Mouse (Mus musculus) NIH3T3 (cell line): ENCODE data around the gene Map4k1.

Source experiments
- DNase-seq: peaks from one replicate; pipeline ENCODE4 v3.0.0-alpha.2; 2012; ENCODE audit warnings: low read depth

Map4k1 gene

DNA sequence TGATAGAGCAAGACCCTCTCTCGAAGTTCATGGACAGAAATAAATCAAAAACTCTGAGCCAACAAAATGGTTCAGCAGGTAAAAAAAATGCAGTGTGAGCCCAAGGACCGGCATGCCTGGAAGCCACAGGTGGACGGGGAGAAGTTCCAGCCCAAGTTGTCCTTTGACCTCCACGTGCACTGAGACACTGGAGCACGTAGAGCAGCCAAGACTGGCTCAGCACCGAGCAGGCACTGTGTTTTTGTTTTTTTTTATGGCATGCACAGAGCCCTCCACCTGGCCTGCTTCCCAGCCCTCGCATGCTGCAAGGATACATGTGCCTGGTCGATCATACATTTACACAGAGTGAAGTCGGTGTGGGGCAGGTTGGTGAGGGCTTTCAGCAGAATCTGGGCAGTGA, 4.3 kb upstream of the Map4k1 start:
- DNase-seq, result no peak

DNA sequence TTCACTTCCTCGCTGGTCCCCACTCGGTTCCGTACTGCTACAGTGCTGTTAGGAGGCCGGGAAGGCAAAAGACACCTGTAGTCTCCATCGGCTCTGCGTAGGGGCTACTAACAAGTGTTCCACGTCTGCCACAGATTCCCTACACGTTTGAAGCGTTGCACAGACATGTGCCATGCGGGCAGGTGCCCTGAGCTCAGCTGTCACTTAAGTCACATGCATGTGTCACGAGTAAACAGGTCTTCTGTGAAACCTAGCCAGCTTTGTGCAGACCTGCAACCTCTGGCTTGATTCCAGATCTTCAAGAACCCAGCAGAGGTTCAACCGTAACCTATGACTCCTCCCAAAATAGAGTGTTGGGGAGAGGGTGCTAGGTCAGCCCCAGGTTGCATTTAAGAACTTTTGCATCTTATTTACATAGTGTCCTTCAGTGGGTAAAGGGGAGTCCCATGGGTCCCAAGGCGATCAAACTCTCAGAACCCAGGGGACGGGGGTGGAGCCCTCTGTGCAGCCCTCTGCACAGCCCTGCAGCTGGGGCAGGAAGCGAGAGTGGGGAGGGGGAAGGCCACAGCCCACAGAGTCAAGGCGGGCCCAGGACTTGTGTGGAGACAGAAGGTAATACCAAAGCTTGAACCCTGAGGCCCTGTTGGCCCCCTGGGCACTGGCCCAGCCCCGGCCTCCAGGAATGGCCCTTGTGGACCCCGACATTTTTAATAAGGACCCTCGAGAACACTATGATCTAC, 594 bp downstream of the Map4k1 start:
- no peak for DNase-seq

DNA sequence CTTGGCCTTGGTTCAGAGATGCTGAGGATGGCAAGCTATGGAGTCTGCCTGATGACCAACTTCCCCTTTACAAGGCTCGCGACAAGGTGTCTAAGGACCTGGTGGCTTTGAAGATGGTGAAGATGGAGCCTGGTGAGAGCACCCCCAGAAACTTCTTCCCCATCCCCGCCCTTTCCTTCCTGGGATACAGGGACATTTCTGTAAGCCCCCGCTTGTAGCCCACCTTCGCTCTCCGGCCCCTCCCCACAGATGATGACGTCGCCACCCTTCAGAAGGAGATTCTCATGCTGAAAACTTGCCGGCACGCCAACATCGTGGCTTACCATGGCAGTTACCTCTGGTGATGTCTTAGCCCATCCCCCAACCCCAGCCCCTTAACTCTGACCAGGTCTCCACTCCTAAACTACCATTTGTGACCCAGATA, 1.3 kb downstream of the Map4k1 start:
- DNase-seq, result no peak

DNA sequence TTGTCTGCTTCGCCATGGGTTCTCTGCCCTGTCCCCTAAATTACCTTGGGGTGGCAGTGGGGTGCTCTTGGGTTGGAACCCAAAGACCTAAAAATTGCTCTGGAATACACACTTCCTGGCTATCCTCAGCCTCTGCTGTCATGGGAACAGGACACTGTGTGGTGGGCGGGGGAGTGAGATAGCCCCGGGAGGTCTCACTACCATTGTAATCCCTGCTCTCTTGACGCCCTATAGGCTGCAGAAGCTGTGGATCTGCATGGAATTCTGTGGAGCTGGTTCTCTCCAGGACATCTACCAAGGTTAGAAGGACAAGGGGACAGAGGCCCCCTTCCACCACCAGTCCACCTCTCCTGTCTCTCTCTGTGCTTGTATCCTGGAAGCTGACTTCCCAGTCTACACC, 2.0 kb downstream of the Map4k1 start:
- DNase-seq, result no peak

DNA sequence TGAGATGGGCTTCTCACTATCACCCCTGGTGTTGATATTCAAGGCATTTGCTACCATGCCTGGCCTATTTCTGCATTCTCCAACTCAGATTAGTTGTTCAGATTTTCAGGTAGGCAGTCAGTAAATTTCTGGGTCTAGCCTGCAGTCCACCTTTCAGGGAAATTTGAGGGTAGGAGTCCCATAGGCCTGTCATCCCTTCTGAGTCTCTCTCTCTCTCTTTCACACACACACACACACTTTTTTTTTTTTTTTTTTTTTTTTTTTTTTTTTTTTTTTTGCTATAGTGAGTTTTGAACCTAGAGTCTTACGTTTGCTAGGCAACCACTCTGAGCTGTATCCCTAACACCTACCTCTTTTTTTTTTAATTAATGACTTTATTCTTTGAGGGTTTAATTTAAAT, 2.6 kb downstream of the Map4k1 start:
- DNase-seq, result no peak

DNA sequence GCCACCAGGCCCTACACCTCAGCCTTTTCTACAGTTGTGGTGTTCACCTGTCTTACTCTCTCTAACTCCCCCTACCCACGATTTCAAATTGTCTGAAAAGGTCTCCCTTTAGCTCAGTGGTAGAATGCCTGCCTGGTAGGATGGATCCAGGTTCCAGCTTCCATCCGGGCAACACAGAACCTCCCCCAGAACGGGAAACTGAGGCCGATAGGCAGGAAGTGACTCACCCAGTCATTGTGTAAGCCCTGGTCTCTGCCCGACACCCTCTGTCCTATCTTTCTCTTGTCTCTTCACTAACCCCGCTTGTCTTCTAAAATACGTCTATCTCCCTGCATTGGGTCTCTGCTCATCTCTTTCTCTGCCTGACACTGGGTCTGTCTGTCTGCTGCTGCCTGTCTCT, 3.4 kb downstream of the Map4k1 start:
- DNase-seq, result no peak

DNA sequence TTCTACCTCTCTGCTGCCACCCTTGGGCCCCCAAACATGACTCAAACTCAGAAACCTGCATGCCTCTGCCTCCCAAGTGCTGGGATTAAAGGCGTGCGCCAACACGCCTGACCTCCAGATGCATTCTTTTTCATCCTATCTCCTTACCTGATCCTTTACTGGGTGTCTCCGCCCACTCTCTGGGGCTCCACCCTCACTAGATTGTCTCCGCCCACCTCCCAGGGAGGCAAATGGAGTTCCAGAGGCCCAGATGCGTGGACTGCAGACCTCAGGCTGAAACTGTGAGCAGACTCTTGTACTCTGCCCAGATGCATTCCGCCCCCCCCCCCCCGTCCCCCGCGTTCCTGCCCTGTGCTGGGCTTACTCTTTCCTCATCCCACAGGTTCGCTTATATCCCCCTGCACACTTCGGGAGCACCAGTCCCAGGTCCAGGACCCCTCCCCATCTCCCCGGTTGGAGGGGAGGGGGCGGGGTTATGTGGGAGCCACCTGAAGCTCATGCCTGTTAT, 9.0 kb downstream of the Map4k1 start:
- no peak for DNase-seq

DNA sequence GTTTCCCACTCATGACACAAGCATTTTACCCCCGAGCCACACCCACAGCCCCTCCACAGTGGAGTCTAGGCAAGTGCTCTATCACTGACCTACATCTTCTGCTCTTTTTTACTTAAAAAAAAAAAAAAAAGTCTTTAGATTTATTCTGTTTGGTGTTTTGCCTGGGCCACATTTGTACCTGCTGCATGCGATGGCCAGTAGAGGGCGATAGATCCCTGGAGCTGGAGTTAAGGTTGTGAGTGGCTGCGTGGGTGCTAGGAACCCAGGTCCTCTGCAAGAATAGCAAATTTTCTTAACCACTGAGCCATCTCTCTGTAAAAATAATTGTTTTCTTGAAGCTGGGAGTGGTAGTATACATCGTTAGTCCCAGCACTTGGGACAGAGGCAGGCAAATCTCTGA, 9.8 kb downstream of the Map4k1 start:
- peak; percentile 37 for DNase-seq

DNA sequence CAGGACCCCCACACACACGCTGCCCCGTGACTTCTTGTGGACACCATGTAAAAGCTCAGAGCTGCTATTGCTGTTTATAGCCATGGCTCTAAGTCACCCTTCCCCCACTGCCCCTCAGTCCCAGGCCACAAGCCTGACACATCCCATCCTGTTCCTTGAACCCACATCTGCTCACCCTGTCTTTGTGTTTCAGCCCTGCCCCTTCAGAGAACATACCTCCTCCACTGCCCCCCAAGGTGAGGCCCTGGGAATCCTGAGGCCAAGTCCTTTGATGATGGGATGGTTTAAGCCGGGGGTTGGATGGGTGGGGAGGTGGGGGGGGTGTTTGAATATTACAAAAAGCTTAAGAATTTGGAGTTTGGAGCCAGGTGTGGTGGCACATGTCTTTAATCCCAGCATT, 11.1 kb downstream of the Map4k1 start:
- no peak for DNase-seq

DNA sequence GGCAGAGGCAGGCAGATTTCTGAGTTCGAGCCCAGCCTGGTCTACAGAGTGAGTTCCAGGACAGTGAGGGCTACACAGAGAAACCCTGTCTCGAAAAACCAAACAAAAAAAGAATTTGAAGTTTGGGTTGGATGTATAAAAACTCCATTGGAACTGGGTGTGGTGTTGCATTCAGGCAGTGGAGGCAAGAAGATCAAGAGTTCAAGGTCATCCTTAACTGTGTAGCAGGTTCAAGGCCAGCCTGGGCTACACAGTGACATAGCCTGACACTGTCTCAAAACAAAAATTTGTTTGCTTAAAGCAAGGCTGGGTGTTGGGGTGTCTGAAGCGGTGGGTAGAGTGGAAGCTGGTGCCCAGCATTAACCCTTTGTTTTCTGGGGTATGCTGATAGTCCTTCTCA, 11.6 kb downstream of the Map4k1 start:
- DNase-seq, result no peak

DNA sequence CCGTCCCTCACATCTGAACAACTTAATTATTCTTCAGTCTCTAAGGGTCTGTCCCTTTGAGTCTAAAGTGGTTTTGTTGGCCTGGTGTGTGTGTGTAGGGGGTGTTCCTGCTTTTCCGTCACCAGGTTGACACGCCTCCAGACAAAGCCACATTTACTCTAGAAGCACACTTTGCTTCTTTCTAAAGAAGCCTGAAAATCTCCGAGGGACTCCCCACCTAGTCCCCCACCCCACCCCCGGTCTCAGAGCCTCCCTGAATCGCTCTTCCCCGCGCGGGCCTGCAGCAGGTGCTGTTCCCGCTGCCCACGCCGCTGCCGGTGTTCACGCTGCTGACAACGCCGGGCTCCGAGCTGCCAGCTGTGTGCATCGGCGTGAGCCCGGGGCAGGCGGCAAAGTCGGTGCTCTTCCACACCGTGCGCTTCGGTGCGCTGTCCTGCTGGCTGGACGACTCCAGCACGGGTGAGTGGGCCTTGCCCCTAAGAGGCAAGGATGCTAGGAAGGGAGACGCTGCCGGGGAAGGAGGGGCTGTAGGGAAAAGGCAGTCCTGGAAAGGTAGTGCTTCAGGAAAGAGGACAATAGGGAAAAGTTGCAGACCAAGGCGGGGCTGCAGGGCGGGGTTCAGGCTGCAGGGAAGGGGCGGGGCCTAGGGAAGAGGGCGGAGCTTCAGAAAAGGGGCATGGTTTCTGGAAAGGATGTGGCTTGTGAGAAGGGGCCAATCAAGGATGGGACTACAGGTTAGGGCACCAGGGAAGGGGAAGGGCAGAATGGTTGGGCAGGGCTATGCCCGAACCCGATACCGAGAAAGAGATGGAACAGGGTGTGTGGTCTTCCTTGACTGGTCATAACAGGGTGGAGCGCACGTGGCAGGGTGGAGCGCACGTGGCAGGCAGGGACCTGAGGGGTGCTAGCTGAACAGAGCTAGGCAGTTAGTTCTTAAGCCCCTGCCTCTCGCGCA, 19.1 kb downstream of the Map4k1 start:
- DNase-seq, result no peak

DNA sequence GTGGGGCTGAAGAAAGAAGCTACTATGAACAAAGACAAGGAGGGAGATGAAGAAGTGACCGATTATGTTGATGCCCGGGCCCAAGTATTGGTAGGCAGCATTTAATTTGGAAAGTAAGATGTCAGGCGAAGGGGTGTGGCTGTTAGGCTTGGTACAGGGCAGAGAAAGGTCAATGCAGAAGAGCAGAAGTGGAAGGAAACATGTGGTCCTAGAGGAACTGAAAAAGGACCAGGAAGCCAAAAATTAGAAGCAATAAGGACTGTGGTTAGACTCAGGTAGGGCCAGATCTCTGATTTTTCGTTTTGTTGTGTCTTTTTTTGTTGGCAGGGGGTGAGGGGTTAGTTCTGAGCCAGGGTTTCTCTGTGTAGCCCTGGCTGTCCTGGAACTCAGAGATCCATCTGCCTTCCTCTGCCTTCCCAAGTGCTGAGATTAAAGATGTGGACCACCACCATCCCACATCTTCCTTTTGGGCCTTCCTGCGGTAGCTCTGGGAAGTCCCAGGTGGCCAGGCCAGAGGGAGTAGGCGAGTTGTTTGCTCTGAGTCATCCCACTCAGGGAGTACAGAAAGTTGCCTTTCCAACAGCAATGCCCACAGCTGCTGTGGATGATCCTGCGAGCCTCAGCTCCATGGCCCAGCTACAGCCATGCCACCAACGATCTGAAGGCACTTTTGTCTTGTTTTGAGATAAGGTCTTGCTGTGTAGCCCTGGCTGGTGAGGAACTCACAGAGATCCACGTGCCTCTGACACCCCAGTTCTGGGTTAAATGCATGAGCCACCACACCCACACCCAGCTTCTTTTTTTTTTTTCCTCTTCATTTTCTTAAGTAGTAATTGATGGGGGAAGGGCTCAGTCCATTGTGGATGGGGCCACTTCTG, 25.6 kb downstream of the Map4k1 start:
- peak; percentile 62 for DNase-seq

DNA sequence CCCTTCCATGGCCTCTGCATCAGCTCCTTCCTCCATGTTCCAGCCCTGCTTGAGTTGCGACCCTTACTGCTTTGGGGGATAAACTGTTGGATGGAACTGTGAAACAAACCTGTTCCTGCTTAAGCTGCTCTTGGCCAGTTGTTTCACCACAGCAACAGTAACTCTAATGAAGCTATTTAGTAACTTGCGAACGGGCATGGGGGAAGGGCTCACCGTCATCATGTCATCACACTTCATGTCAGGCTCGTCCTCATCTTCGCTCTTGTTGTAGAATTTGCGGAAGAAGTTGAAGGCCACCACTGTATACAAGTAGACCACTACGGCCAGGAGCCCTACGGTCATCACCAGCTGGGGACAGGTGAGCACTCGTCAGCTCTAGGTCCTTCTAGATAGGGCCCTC, 26.3 kb downstream of the Map4k1 start:
- DNase-seq, result no peak

DNA sequence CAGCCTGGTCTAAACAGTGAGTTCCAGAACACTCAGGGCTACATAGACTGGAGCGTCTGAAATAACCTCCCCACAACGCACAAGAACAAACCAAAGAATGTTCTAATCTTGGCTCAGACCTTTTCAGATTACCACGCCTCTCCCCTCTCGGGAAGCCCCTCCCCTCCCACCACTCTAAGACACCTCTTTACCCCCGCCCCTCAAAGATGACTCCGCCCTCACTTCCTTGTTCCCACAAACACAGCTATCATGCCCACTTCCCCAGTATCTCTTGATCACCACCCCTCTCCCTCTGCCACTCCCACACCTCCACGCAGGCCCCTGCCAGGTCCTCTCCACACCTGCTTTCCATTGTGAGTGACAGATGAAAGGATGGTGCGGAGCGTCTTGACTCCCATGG, 26.9 kb downstream of the Map4k1 start:
- no peak for DNase-seq

DNA sequence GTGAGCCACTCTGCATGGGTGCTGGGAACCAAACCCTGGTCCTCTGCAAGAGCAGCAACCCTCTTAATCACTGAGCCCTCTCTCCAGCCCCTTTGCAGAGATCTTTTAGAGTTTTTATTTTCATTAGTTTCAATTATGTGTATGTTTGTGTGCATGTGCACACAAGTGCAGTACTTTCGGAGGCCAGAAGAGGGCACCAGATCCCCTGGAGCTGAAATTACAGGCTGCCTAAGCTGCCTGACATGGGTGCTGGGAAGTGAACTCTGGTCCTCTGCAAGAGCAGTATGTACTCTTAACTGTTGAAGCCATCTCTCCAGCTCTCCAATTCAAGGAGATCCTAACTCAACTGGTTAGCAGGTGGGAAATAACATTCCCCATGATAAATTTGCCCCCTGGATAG, 33.1 kb downstream of the Map4k1 start:
- peak; percentile 19 for DNase-seq

DNA sequence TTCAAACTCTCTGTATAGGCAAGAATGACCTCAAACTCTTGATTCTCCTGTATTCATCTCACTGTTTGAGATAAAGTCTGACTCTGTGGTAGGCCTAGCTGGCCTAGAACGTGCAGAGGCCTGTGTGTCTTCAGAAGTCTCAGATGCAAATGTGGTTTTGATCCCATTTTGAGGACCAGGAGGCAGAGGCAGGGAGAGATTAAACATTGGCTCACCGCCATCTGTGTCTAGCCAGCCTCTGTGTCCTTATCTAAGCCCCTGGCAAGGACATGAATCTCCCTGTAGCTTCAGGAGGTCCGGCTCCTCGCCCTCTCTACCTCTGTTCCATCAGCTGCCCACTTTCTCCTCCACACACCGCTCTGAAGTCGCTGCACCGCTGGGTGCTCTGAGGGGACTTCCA, 34.6 kb downstream of the Map4k1 start:
- DNase-seq, result no peak

DNA sequence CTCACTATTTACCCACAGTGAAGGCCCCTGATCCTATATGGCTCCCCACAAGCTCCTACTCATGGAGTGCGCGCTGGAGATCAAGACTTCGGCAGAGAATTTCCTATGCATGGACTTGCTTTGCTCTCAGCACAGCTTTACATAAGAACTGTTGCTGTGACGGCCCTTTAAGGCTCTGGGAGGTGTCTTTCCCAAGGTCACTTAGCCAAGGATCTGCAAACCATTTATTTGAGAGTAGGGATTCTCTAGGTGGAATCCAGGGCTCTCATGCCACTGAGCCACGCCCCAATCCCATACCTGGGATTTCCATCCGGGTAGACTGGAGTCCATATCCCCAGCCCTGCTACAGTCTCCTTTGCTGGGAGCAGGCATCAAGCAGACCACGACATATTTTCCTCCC, 35.4 kb downstream of the Map4k1 start:
- DNase-seq, result no peak

DNA sequence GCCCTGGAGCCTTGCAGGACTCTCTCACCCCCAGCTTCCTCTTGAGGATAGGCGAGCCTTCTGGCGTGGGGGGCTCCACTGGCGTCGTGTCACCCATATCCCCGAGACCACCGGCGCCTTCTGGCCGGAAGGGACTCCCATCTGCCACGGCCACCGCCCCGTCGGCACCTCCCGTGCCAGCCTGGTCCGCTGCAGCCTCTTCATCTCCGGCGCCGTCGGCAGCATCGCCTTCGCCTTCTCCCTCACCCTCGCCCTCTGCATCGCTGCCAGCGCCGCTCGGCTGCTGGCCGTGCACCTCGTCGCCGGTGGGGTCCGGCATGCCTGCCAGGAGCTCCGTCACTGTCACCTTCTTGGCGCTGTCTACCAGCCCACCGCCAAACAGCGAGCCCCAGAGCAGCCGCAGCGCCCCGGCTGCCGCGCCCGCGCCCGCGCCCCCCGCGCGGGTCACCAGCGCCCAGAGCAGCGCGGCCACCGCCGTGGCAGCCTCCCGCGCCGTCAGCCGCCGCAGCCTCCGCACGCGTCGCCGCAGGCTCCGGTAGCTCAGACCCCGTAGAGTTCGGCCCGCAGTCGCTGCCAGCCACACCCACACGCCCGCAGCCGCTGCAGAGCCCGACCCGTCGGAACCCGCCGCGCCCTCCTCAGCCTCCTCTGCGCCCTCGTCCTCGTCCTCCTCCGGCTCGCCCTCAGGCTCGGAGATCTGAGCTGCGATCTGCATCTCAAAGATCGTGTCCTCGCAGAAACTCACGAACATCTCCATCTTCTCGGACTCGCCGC, 37.8 kb downstream of the Map4k1 start:
- DNase-seq, result no peak

DNA sequence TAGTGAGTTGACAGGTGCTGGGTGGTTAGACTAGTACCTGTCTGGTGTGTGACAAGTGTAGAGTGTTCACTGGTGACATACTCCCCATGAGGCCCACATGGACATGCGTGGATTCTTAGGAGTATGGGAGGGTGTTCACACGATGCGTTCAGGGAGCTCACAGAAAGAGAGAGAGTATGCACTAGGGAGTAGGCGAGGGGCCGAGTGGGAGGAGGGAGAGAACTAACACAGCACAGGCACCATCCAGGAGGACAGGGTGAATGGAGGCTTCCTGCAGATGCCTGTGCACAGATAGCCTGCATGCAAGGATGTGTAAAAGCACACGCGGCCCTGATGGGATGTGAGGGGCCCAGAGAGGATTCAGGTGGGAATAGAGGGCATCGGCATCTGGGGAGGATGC, 40.6 kb downstream of the Map4k1 start:
- no peak for DNase-seq

DNA sequence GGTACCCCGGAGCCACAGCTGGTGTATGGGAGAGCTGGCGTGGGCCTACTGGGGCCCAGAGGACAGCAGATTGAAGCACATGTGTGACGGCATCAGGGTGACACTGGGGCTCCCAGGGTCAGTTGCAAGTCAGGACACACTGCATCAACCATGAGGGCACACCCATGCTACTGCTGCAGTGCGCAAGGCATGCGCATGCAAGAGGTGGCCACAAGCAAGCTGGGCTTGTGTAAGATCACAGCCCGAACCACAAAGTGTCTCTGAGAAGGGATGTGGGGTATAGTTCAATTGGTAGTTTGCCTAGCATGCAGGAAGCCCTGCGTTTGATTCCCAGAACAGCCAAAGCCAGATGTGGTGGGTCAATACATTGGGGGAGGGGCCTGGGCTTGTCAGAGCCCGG, 41.7 kb downstream of the Map4k1 start:
- no peak for DNase-seq

DNA sequence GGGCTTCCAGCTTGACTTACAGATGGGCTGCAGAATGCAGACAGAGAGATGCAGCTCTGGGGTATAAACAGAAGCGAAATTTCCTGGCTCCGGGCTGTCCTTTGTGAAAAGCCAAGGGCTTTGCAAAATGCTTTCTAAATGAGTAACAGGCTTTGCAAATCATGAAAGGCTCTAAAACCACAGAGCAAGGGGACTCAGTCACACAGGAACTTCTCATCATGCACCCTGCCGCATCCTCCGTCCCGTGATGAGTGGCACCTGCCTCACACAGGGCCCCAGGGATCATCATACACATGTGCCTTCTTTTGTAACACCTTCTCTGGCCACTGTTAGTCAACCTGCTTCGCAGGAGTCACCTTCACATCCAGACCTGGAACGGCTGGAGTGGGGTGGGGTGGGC, 43.7 kb downstream of the Map4k1 start:
- peak; percentile 65 for DNase-seq
